Mouse (Mus musculus) kidney, adult 2 months (tissue): ENCODE measurements around the gene Cc2d1a. TPM values are rescaled to one million over a fixed set of nuclear protein-coding genes. Genes with fewer than 3 reads are reported as not detected.

Source experiments
- DNase-seq: peaks from one replicate; pipeline ENCODE4 v3.0.0; 2021
- H3K27ac ChIP-seq: fragments of 200-500 bp; 2 replicates; pipeline ENCODE4 v1.5.1; 2012; ENCODE audit warnings: low read depth, low read length, control low read depth, inconsistent platforms; ENCODE audit not compliant: insufficient read depth
- H3K27me3 ChIP-seq: fragments of 200-500 bp; replicated peaks from 2 replicates; pipeline ENCODE4 v1.6.1; 2012; ENCODE audit warnings: mild to moderate bottlenecking, moderate library complexity, low read length, inconsistent platforms; ENCODE audit not compliant: control insufficient read depth, insufficient read depth
- H3K36me3 ChIP-seq: fragments of 200-500 bp; 2 replicates; pipeline ENCODE4 v1.6.1; 2012; ENCODE audit warnings: mild to moderate bottlenecking, moderate library complexity, low read length, inconsistent platforms; ENCODE audit not compliant: control insufficient read depth, insufficient read depth
- H3K4me1 ChIP-seq: fragments of 200-500 bp; 2 replicates; pipeline ENCODE4 v1.6.1; 2011; ENCODE audit warnings: low read length; ENCODE audit not compliant: control insufficient read depth, insufficient read depth
- H3K4me3 ChIP-seq: fragments of 200-500 bp; 2 replicates; pipeline ENCODE4 v1.5.1; 2011; ENCODE audit warnings: mild to moderate bottlenecking, low read depth, low read length, control low read depth; ENCODE audit not compliant: insufficient read depth
- CTCF ChIP-seq: fragments of 200-500 bp; conservative IDR thresholded peaks from 2 replicates; pipeline ENCODE4 v1.5.1; 2011; ENCODE audit warnings: low read depth, mild to moderate bottlenecking, control low read depth, low read length, moderate library complexity, mixed read lengths; ENCODE audit not compliant: insufficient read depth, insufficient read length
- POLR2A ChIP-seq: fragments of 200-500 bp; IDR thresholded peaks from one replicate; pipeline ENCODE4 v1.6.1; 2011; ENCODE audit warnings: low read depth, low read length, control low read depth
- WGBS: fragments of 180-500 bp; shearing (Covaris S2); methylation state at CpG from one replicate; pipeline ENCODE4 v1.1.7; 2018; 5-methylcytosine and 5-hydroxymethylcytosine counted together
- polyA plus RNA-seq: library from polyadenylated mRNA; depleted of rRNA; stranded (reverse); fragments of >200 nt; gene quantifications from 2 replicates; pipeline ENCODE4 v1.2.3, GENCODE M21; 2012

Gene Cc2d1a
- polyA plus RNA-seq, 1 experiment: 24.1 TPM

GRCm38 (mm10) chr8:84104221-84104620 is 43.5 kb downstream of the Cc2d1a start:
- Histone ChIP-seq H3K4me3 (peak overlapping the region; percentile 74), H3K27me3 (no peaks in the 10 kb centered on the region), H3K27ac (0 out of 2 replicates have a peak overlapping the region, but pooled peaks have one; percentile 33), H3K4me1 (peaks cover 6% of the 10 kb centered on the region), H3K36me3 (no peaks in the 10 kb centered on the region)
- no peak for DNase-seq
- WGBS: 2% methylated on average over 29 of the region's 29 CpGs
- TF ChIP-seq POLR2A: no peak
- 0 out of 2 replicates have a peak, but pooled peaks have one; percentile 24 for TF ChIP-seq CTCF

GRCm38 (mm10) chr8:84103601-84104000 is 44.1 kb downstream of the Cc2d1a start:
- H3K27me3 ChIP-seq: no peaks in the 10 kb centered on the region
- peak overlapping the region; percentile 33; the same call in 1 of the 2 replicates for H3K27ac ChIP-seq
- peak overlapping the region; percentile 74 for H3K4me3 ChIP-seq
- H3K36me3 ChIP-seq: no peaks in the 10 kb centered on the region
- H3K4me1 ChIP-seq: peaks cover 6% of the 10 kb centered on the region
- 22% methylated on average over 3 of the region's 3 CpGs for WGBS
- DNase-seq: peak; percentile 82
- no peak for TF ChIP-seq POLR2A

GRCm38 (mm10) chr8:84101476-84102270 is 46.1 kb downstream of the Cc2d1a start:
- Histone ChIP-seq H3K4me1 (peaks cover 6% of the 10 kb centered on the region), H3K27me3 (no peaks in the 10 kb centered on the region), H3K4me3 (no peak overlapping the region), H3K27ac (no peak overlapping the region), H3K36me3 (no peaks in the 10 kb centered on the region; the same call in 1 of the 2 replicates)
- no peak for TF ChIP-seq POLR2A
- TF ChIP-seq CTCF: no peak
- DNase-seq: peak; percentile 76
- WGBS: 84% methylated on average over 25 of the region's 25 CpGs

- Histone ChIP-seq H3K36me3 (no peaks in the 10 kb centered on the region; the same call in 1 of the 2 replicates), H3K4me3 (no peak overlapping the region), H3K27me3 (no peaks in the 10 kb centered on the region), H3K4me1 (no peaks in the 10 kb centered on the region; the same call in 1 of the 2 replicates), H3K27ac (no peak overlapping the region)
- TF ChIP-seq CTCF (no peak), POLR2A (no peak)
- no peak for DNase-seq
- WGBS: 94% methylated on average over 7 of the region's 7 CpGs
Measured at GRCm38 (mm10) chr8:84098376-84098775, 49.4 kb downstream of the Cc2d1a start.

GRCm38 (mm10) chr8:84096061-84096460 is 51.7 kb downstream of the Cc2d1a start:
- Histone ChIP-seq H3K27me3 (no peaks in the 10 kb centered on the region), H3K27ac (no peak overlapping the region), H3K36me3 (no peaks in the 10 kb centered on the region; the same call in 1 of the 2 replicates), H3K4me1 (no peaks in the 10 kb centered on the region), H3K4me3 (no peak overlapping the region)
- WGBS: 71% methylated on average over 8 of the region's 8 CpGs
- no peak for TF ChIP-seq CTCF
- no peak for DNase-seq

- H3K27ac ChIP-seq: no peak overlapping the region
- no peaks in the 10 kb centered on the region for H3K27me3 ChIP-seq
- H3K4me3 ChIP-seq: no peak overlapping the region
- DNase-seq: no peak
- H3K4me1 ChIP-seq: peaks cover 3% of the 10 kb centered on the region; the same call in 1 of the 2 replicates
- WGBS: 90% methylated on average over 8 of the region's 8 CpGs
- TF ChIP-seq POLR2A (no peak), CTCF (no peak)
- no peaks in the 10 kb centered on the region for H3K36me3 ChIP-seq
Measured at GRCm38 (mm10) chr8:84090585-84090984, 57.2 kb downstream of the Cc2d1a start.

GRCm38 (mm10) chr8:84089277-84089676 is 58.5 kb downstream of the Cc2d1a start:
- no peaks in the 10 kb centered on the region for H3K27me3 ChIP-seq
- H3K4me3 ChIP-seq: no peak overlapping the region
- H3K27ac ChIP-seq: no peak overlapping the region
- 78% methylated on average over 9 of the region's 9 CpGs for WGBS
- H3K4me1 ChIP-seq: peaks cover 3% of the 10 kb centered on the region; the same call in 1 of the 2 replicates
- DNase-seq: no peak
- no peak for TF ChIP-seq CTCF
- no peak for TF ChIP-seq POLR2A
- no peaks in the 10 kb centered on the region for H3K36me3 ChIP-seq
